Mouse (Mus musculus) adrenal gland (tissue): ENCODE data around the gene Hmcn1.

Source experiments
- intact Hi-C: fragments of 180-260 bp; cut with DNase I; formaldehyde crosslinking; loops from one replicate; pipeline ENCODE4 v1.15.1; 2025

The Hmcn1 gene

GRCm38 (mm10) chr1:150556621-150557020, 436.6 kb downstream of the Hmcn1 start:
- intact Hi-C loops: no loop called here

GRCm38 (mm10) chr1:150551390-150551789, 441.8 kb downstream of the Hmcn1 start:
- intact Hi-C loops: no loop called here

GRCm38 (mm10) chr1:150546463-150546862, 446.8 kb downstream of the Hmcn1 start:
- intact Hi-C loops: no loop called here

- intact Hi-C loops: loop anchor here (1.0 to 2.0 kb wide), 2 partner anchors 51 to 469 kb away; no protein-coding TSS in a partner anchor
Measured at GRCm38 (mm10) chr1:150540267-150540666, 453.0 kb downstream of the Hmcn1 start.

GRCm38 (mm10) chr1:150537410-150538128, 455.7 kb downstream of the Hmcn1 start:
- intact Hi-C loops: loop anchor here (2.0 kb wide), 1 partner anchor 383 kb away; no protein-coding TSS in a partner anchor

GRCm38 (mm10) chr1:150535770-150536534, 457.3 kb downstream of the Hmcn1 start:
- intact Hi-C loops: no loop called here

- intact Hi-C loops: no loop called here
Measured at GRCm38 (mm10) chr1:150534587-150534986, 458.6 kb downstream of the Hmcn1 start.

GRCm38 (mm10) chr1:150513041-150513440, 480.2 kb downstream of the Hmcn1 start:
- intact Hi-C loops: no loop called here
